ENCODE assay signal across 11 mouse cellular contexts in the genomic region with DNA sequence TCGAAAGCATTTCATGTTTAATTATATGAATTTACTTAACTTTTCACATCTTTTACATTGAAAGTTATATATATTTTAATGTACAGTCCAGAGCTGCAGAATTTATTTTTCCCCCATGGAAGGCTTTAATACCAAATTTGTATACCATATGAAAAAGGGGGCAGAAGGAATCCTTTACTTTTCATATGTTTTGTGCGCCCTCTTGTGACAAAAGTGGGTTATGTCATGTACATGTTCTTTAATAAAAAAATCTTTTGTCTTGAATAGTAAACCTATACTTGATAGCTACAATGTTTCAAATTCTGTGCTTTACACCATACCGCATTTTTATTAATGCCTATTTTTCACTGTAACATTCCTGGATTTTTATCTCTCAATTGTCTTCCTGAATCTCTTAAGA.
A peak's percentile ranks its signal among the peaks of the same experiment; 100 is the strongest.
DNase-seq lines count a peak whose midpoint lies in the region; ATAC-seq and TF ChIP-seq lines count a peak whose summit lies in the region.
"Had no signal": no experiment of that assay in that cellular context is flagged by ENCODE, and none has a peak within 500 bp of the region (broad histone marks: within the 10 kb centered on the region; RNA-seq: fewer than 3 reads in every experiment).

No protein-coding gene starts in this region.

- POLR2A ChIA-PET in Patski (lab: Charles Lee), result no interaction called here

- in situ Hi-C loops in Patski (cut with MboI; ENCODE audit: low pct_unique_long_range_greater_than_20kb), result loop anchor here (25.0 kb wide), 1 partner anchor 1571 kb away; no protein-coding TSS in a partner anchor

- ATAC-seq in midbrain, embryonic 14.5 days (ENCODE audit: low FRiP score, low TSS enrichment), result no peak
- no peak for ATAC-seq in Patski

- H3K36me3 ChIP-seq in kidney, adult 2 months (ENCODE audit: control insufficient read depth, insufficient read depth, low read length), result no peaks in the 10 kb centered on the region
- H3K36me3 ChIP-seq in midbrain, embryonic 14.5 days (ENCODE audit: control insufficient read depth, insufficient read depth, low read length), result no peaks in the 10 kb centered on the region
- no peaks in the 10 kb centered on the region for H3K36me3 ChIP-seq in midbrain, embryonic 10.5 days
- H3K36me3 ChIP-seq: stomach, embryonic 15.5 days had no signal

- H3K4me3 ChIP-seq in kidney, adult 2 months (ENCODE audit: insufficient read depth, low read depth, low read length), result no peak overlapping the region
- H3K4me3 ChIP-seq in midbrain, embryonic 14.5 days (replicated peaks; ENCODE audit: low read depth, low read length), result no peak overlapping the region
- no peak overlapping the region for H3K4me3 ChIP-seq in midbrain, embryonic 10.5 days
- H3K4me3 ChIP-seq: erythroblast, embryonic 14.5 days; stomach, embryonic 15.5 days had no signal

- no peak for TF ChIP-seq POLR2A in kidney, adult 2 months (IDR thresholded peaks at IDR 0.05; ENCODE audit: low read depth, low read length)

- DNase-seq in kidney, adult 2 months, result peak; percentile 2
- DNase-seq in kidney, adult 8-10 months, result no peak
- DNase-seq in midbrain, embryonic 14.5 days, result peak; percentile 81
- no peak for DNase-seq in midbrain, embryonic 10.5 days (ENCODE audit: low spot score)
- DNase-seq in Patski (ENCODE audit: low read depth, low spot score), result no peak
- DNase-seq in induced T-regulatory cell, adult 2 months (ENCODE audit: low read depth), result peak; percentile 21
- DNase-seq in urinary bladder, postnatal 36 days (ENCODE audit: low spot score in 2 of 2), result no peak
- DNase-seq in spleen, postnatal 14 days (ENCODE audit: low spot score in 2 of 2), result no peak
- DNase-seq: adrenal gland, postnatal 25 days had no signal

- H3K27me3 ChIP-seq in kidney, adult 2 months (replicated peaks; ENCODE audit: control insufficient read depth, insufficient read depth, low read length), result no peaks in the 10 kb centered on the region
- H3K27me3 ChIP-seq in midbrain, embryonic 14.5 days (ENCODE audit: control insufficient read depth, insufficient read depth, low read length), result no peaks in the 10 kb centered on the region
- H3K27me3 ChIP-seq in midbrain, embryonic 10.5 days (ENCODE audit: low read depth, poor library complexity, severe bottlenecking), result no peaks in the 10 kb centered on the region
- H3K27me3 ChIP-seq in Patski, result peaks cover 19% of the 10 kb centered on the region
- H3K27me3 ChIP-seq: stomach, embryonic 15.5 days had no signal

- no peaks in the 10 kb centered on the region for H3K9me3 ChIP-seq in midbrain, embryonic 14.5 days (ENCODE audit: control insufficient read depth, low read length)
- H3K9me3 ChIP-seq in midbrain, embryonic 10.5 days (replicated peaks), result no peaks in the 10 kb centered on the region
- H3K9me3 ChIP-seq: stomach, embryonic 15.5 days had no signal

- CTCF ChIA-PET in Patski (lab: Charles Lee), result interaction anchor here (1.5 to 1.7 kb wide), 2 partner anchors 8 to 17 kb away, joined by 4 to 5 read pairs; no protein-coding TSS in a partner anchor

- no peak for TF ChIP-seq CTCF in kidney, adult 2 months (conservative IDR thresholded peaks at IDR 0.05; ENCODE audit: insufficient read depth, insufficient read length, low read depth, low read length)
- peak; percentile 45 for TF ChIP-seq CTCF in Patski (IDR thresholded peaks at IDR 0.05)

- H3K4me2 ChIP-seq in midbrain, embryonic 14.5 days (ENCODE audit: low read length), result no peak overlapping the region
- H3K4me2 ChIP-seq: stomach, embryonic 15.5 days had no signal

- H3K27ac ChIP-seq in kidney, adult 2 months (ENCODE audit: insufficient read depth, low read depth, low read length), result no peak overlapping the region
- H3K27ac ChIP-seq in midbrain, embryonic 14.5 days (replicated peaks; ENCODE audit: low read depth, low read length), result no peak overlapping the region
- H3K27ac ChIP-seq in midbrain, embryonic 10.5 days (replicated peaks), result no peak overlapping the region
- H3K27ac ChIP-seq: stomach, embryonic 15.5 days had no signal

- H3K9ac ChIP-seq in midbrain, embryonic 14.5 days (replicated peaks; ENCODE audit: low read length), result no peak overlapping the region
- H3K9ac ChIP-seq: stomach, embryonic 15.5 days had no signal

- WGBS in kidney, adult 2 months, result 36% methylated on average over 3 of the region's 3 CpGs
- 36% methylated on average over 3 of the region's 3 CpGs for WGBS in midbrain, embryonic 14.5 days
- WGBS in midbrain, embryonic 10.5 days, result 36% methylated on average over 3 of the region's 3 CpGs

- no peaks in the 10 kb centered on the region for H3K4me1 ChIP-seq in kidney, adult 2 months (ENCODE audit: control insufficient read depth, insufficient read depth, low read length)
- no peaks in the 10 kb centered on the region for H3K4me1 ChIP-seq in midbrain, embryonic 14.5 days (ENCODE audit: control insufficient read depth, insufficient read depth, low read length)
- H3K4me1 ChIP-seq in midbrain, embryonic 10.5 days, result no peaks in the 10 kb centered on the region
- H3K4me1 ChIP-seq: stomach, embryonic 15.5 days had no signal

Comparison
In these comparisons a context has a peak if more than half of its experiments do, and no peak if none do; other contexts are left out.
1. DNase-seq: peak in kidney, adult 2 months (single experiment), midbrain, embryonic 14.5 days (single experiment) and induced T-regulatory cell, adult 2 months (single experiment); none in kidney, adult 8-10 months (0 of 2), midbrain, embryonic 10.5 days (single experiment), Patski (single experiment), urinary bladder, postnatal 36 days (0 of 2) and spleen, postnatal 14 days (0 of 2).